Mouse (Mus musculus) kidney, adult 2 months (tissue): ENCODE measurements around the gene Scarb1.

Experiments used
- CTCF ChIP-seq: fragments of 200-500 bp; conservative IDR thresholded peaks from 2 replicates; pipeline ENCODE4 v1.5.1; 2011; ENCODE audit warnings: low read depth, mild to moderate bottlenecking, control low read depth, low read length, moderate library complexity, mixed read lengths; ENCODE audit not compliant: insufficient read depth, insufficient read length
- POLR2A ChIP-seq: fragments of 200-500 bp; IDR thresholded peaks from one replicate; pipeline ENCODE4 v1.6.1; 2011; ENCODE audit warnings: low read depth, low read length, control low read depth

- TF ChIP-seq CTCF (no peak), POLR2A (no peak)
These were observed 25.8 kb downstream of the Scarb1 start for GRCm38 (mm10) chr5:125315110-125315509.
